Mouse (Mus musculus): ENCODE data around the gene Kmt2b. TPM values are rescaled to one million over a fixed set of nuclear protein-coding genes. Genes with fewer than 3 reads are reported as not detected.

Gene Kmt2b
- polyA plus RNA-seq, 1 experiment from 2014 or later, result 10.8 TPM

DNA sequence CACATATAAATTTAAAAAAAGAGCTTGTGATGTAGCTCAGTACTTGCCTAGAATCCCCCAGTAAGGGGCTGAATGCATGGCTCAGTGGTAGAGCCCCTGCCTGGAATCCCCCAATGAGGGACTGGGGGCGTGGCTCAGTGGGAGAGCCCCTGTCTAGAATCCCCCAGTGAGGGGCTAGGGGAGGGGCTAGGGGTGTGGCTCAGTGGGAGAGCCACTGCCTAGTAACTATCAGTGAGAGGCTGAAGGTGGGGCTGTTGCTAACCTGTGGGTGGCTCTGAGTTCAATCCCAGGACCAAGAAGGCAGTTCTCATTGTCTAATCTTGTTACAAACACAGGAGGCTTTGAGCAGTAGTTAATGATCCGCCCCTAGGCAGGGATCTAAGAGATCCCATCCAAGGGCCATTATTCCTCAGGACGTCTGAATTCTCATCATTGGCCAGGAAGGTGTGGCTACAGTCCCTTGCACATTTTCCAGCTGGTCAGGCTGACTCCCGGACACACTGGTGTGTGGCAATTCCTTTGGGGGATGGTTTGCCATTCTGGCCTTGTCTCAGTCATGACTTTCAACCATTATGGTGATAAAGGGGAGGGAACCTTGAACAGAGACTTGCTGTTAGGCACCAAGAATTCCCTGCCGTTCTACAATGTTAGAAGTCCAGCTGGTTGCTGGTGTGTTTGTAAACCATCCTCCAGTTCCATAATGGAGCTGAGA is 26.7 kb upstream of the Kmt2b start:
- 57% methylated on average over 5 of the region's 5 CpGs for WGBS
- Histone ChIP-seq H3K9ac (no peak overlapping the region), H3K27me3 (no peaks in the 10 kb centered on the region), H3K4me1 (no peaks in the 10 kb centered on the region), H3K36me3 (peaks cover 48% of the 10 kb centered on the region), H3K9me3 (replicated peaks) (no peaks in the 10 kb centered on the region), H3K4me2 (replicated peaks) (no peak overlapping the region), H3K27ac (replicated peaks) (no peak overlapping the region), H3K4me3 (replicated peaks) (no peak overlapping the region)
- ATAC-seq (ENCODE audit: insufficient number of reproducible peaks, low FRiP score, low TSS enrichment, low read depth), result no peak

DNA sequence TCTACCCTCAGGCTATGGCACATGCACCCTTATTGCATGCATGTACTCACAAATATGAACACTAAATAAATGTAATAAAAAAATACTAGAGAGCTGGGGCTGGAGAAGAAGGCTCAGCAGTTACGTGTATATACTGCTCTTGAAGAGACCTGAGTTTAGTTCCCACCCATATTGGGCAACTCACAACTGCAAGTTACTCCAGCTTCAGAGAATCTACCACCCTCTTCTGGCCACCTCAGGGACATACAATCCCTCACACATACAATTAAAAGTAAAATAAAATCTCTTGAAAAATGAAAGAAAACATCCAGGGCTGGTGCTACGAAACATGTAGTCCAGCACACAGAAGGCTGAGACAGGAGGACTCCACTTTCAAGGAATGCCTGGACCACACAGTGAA is 25.9 kb upstream of the Kmt2b start:
- Histone ChIP-seq H3K9ac (no peak overlapping the region), H3K27ac (replicated peaks) (no peak overlapping the region), H3K9me3 (replicated peaks) (no peaks in the 10 kb centered on the region), H3K4me3 (replicated peaks) (no peak overlapping the region), H3K36me3 (peaks cover 45% of the 10 kb centered on the region), H3K4me2 (replicated peaks) (no peak overlapping the region), H3K27me3 (no peaks in the 10 kb centered on the region), H3K4me1 (no peaks in the 10 kb centered on the region)
- WGBS, result 68% methylated on average over 2 of the region's 2 CpGs
- no peak for ATAC-seq (ENCODE audit: insufficient number of reproducible peaks, low FRiP score, low TSS enrichment, low read depth)

DNA sequence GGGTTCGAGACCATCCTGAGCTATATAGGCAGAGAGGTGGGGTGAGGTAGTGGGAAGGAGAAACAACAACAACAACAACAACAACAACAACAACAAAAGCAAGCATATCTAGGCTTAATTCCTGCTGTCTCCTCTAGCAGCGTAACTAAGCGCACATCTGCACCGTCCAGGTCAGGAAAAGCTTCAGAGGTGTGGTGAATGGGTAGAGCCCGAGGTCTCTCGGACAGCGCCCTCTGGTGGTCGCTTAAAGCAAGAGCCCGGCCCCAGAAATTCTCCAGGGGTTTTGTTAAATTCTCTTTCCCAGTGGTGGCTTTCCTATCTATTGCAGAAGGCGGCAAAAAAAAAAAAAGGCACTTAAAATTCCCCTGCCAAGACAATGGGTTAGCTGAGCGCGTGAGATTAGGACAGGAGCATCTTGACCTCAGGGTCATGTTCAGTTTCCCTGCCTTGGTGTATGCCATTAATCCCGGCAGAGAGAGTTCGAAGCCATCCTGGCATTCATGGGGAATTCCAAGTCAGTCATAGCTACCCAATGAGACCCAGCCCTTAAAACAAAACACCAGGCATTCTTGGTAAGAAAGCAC is 25.1 kb upstream of the Kmt2b start:
- WGBS, result 25% methylated on average over 14 of the region's 14 CpGs
- H3K36me3 ChIP-seq, result peaks cover 37% of the 10 kb centered on the region
- no peaks in the 10 kb centered on the region for H3K4me1 ChIP-seq
- no peak overlapping the region for H3K4me2 ChIP-seq (replicated peaks)
- H3K4me3 ChIP-seq (replicated peaks), result no peak overlapping the region
- H3K9me3 ChIP-seq (replicated peaks), result no peaks in the 10 kb centered on the region
- no peak; the same call in 1 of the 2 replicates for ATAC-seq (ENCODE audit: insufficient number of reproducible peaks, low FRiP score, low TSS enrichment, low read depth)
- H3K9ac ChIP-seq, result no peak overlapping the region
- H3K27me3 ChIP-seq, result no peaks in the 10 kb centered on the region
- no peak overlapping the region for H3K27ac ChIP-seq (replicated peaks)

- H3K36me3 ChIP-seq, result peaks cover 29% of the 10 kb centered on the region
- no peak within 1 kb of the TSS for H3K9ac ChIP-seq
- no peak within 1 kb of the TSS for H3K4me3 ChIP-seq (replicated peaks)
- no peak within 1 kb of the TSS for H3K4me2 ChIP-seq (replicated peaks)
- H3K4me1 ChIP-seq, result peaks cover 6% of the 10 kb centered on the region; the same call in 1 of the 2 replicates
- no peak within 1 kb of the TSS for H3K27ac ChIP-seq (replicated peaks)
- 65% methylated on average over 8 of the region's 8 CpGs for WGBS
- no peaks in the 10 kb centered on the region for H3K9me3 ChIP-seq (replicated peaks)
- H3K27me3 ChIP-seq, result no peaks in the 10 kb centered on the region
- no peak for ATAC-seq (ENCODE audit: insufficient number of reproducible peaks, low FRiP score, low TSS enrichment, low read depth)
Observed at GRCm38 (mm10) chr7:30612654-30613402, 24.3 kb upstream of the Kmt2b start, which contains the start of gene Upk1a. Gene Upk1a (minus strand): TSS chr7:30612847.

DNA sequence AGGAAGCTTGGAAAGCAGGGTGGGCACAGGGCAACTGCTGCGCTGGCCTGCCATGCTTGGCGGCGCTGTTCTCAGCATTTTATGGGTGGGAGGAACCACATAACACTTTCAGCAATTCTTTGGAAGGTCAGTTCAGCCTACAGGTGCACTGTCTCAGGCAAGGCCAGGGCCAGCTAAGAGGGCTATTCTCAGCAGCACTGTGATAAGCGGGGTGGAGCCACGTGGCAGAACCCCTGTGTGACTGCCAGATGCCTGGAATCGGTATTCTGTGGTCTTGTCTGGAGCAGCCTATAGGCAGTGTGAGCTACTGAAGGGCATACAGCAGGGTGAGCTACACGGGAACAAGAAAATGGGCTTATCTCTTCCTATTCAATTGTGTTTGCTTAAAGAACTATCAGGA is 21.5 kb upstream of the Kmt2b start:
- ATAC-seq (ENCODE audit: insufficient number of reproducible peaks, low FRiP score, low TSS enrichment, low read depth), result no peak
- Histone ChIP-seq H3K4me3 (replicated peaks) (no peak overlapping the region), H3K9ac (no peak overlapping the region), H3K4me1 (peaks cover 7% of the 10 kb centered on the region; the same call in 1 of the 2 replicates), H3K27me3 (no peaks in the 10 kb centered on the region), H3K27ac (replicated peaks) (no peak overlapping the region), H3K4me2 (replicated peaks) (no peak overlapping the region), H3K9me3 (replicated peaks) (no peaks in the 10 kb centered on the region), H3K36me3 (0 out of 2 replicates have a peak, but pooled peaks cover 1% of the 10 kb centered on the region)
- 55% methylated on average over 7 of the region's 7 CpGs for WGBS

- Histone ChIP-seq H3K27ac (replicated peaks) (no peak overlapping the region), H3K4me3 (replicated peaks) (no peak overlapping the region), H3K4me1 (peaks cover 7% of the 10 kb centered on the region; the same call in 1 of the 2 replicates), H3K36me3 (no peaks in the 10 kb centered on the region), H3K9me3 (replicated peaks) (no peaks in the 10 kb centered on the region), H3K27me3 (no peaks in the 10 kb centered on the region), H3K9ac (no peak overlapping the region), H3K4me2 (replicated peaks) (no peak overlapping the region)
- ATAC-seq (ENCODE audit: insufficient number of reproducible peaks, low FRiP score, low TSS enrichment, low read depth), result no peak
- WGBS, result 48% methylated on average over 16 of the region's 16 CpGs
Observed at GRCm38 (mm10) chr7:30608476-30608875, 19.9 kb upstream of the Kmt2b start.

- Histone ChIP-seq H3K9me3 (replicated peaks) (no peaks in the 10 kb centered on the region), H3K36me3 (no peaks in the 10 kb centered on the region), H3K4me3 (replicated peaks) (no peak overlapping the region), H3K9ac (no peak overlapping the region), H3K27ac (replicated peaks) (no peak overlapping the region), H3K27me3 (no peaks in the 10 kb centered on the region), H3K4me2 (replicated peaks) (no peak overlapping the region; the same call in 1 of the 2 replicates), H3K4me1 (peaks cover 7% of the 10 kb centered on the region; the same call in 1 of the 2 replicates)
- ATAC-seq (ENCODE audit: insufficient number of reproducible peaks, low FRiP score, low TSS enrichment, low read depth), result no peak
- WGBS, result 25% methylated on average over 8 of the region's 8 CpGs
Observed at GRCm38 (mm10) chr7:30607706-30608309, 19.3 kb upstream of the Kmt2b start.

GRCm38 (mm10) chr7:30604944-30605343 is 16.4 kb upstream of the Kmt2b start:
- no peak for ATAC-seq (ENCODE audit: insufficient number of reproducible peaks, low FRiP score, low TSS enrichment, low read depth)
- Histone ChIP-seq H3K27me3 (no peaks in the 10 kb centered on the region), H3K9ac (no peak overlapping the region), H3K27ac (replicated peaks) (no peak overlapping the region), H3K4me3 (replicated peaks) (no peak overlapping the region), H3K9me3 (replicated peaks) (no peaks in the 10 kb centered on the region), H3K4me1 (peaks cover 7% of the 10 kb centered on the region; the same call in 1 of the 2 replicates), H3K4me2 (replicated peaks) (no peak overlapping the region), H3K36me3 (no peaks in the 10 kb centered on the region)
- WGBS, result 84% methylated on average over 8 of the region's 8 CpGs

DNA sequence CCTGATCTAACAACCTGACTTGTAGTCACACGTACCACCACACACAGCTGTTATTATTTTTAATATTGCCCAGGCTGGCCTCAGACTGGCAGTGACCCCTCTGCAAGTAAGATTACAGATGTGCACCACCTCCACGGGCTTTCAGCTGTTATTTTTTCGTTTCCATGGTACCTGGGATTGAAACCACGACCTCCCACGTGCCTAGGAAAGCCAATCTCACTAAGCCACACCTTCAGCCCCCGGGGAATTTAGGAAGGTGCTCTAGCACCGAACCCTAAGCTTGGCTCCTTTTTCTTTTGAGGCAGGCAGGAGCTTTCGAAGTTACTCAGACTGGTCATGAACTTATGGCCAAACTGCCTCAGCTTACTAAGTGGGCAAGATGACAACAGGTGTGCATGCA is 15.9 kb upstream of the Kmt2b start:
- WGBS, result 42% methylated on average over 8 of the region's 8 CpGs
- H3K9me3 ChIP-seq (replicated peaks), result no peaks in the 10 kb centered on the region
- no peaks in the 10 kb centered on the region for H3K27me3 ChIP-seq
- ATAC-seq (ENCODE audit: insufficient number of reproducible peaks, low FRiP score, low TSS enrichment, low read depth), result no peak
- no peak overlapping the region for H3K9ac ChIP-seq
- no peaks in the 10 kb centered on the region for H3K36me3 ChIP-seq
- peaks cover 10% of the 10 kb centered on the region; the same call in 1 of the 2 replicates for H3K4me1 ChIP-seq
- H3K27ac ChIP-seq (replicated peaks), result no peak overlapping the region
- H3K4me3 ChIP-seq (replicated peaks), result no peak overlapping the region
- H3K4me2 ChIP-seq (replicated peaks), result no peak overlapping the region

DNA sequence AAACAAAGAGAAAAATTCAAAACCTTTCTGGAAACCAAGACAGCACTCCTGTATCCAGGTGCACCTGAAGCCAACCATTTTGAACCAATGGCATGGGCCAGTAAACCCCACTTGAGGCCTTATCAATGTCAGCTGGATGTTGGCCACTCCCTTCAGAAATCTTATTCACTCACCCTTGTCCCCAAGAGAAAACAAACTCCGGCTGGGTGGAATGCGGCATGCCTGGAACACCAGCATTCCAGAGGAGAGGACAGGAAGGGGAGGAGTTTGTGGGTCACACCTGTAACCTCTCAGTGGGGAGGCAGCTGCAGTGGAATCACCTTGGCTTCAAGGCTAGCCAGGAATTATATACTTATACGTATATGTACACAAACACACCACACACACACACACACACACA is 14.1 kb upstream of the Kmt2b start:
- H3K9ac ChIP-seq, result no peak overlapping the region
- no peaks in the 10 kb centered on the region for H3K9me3 ChIP-seq (replicated peaks)
- H3K27ac ChIP-seq (replicated peaks), result 0 out of 2 replicates have a peak overlapping the region, but pooled peaks have one; percentile 44
- no peak overlapping the region for H3K4me3 ChIP-seq (replicated peaks)
- no peaks in the 10 kb centered on the region for H3K27me3 ChIP-seq
- peaks cover 3% of the 10 kb centered on the region; the same call in 1 of the 2 replicates for H3K4me1 ChIP-seq
- no peak overlapping the region for H3K4me2 ChIP-seq (replicated peaks)
- no peaks in the 10 kb centered on the region for H3K36me3 ChIP-seq
- ATAC-seq (ENCODE audit: insufficient number of reproducible peaks, low FRiP score, low TSS enrichment, low read depth), result no peak
- 13% methylated on average over 3 of the region's 3 CpGs for WGBS

DNA sequence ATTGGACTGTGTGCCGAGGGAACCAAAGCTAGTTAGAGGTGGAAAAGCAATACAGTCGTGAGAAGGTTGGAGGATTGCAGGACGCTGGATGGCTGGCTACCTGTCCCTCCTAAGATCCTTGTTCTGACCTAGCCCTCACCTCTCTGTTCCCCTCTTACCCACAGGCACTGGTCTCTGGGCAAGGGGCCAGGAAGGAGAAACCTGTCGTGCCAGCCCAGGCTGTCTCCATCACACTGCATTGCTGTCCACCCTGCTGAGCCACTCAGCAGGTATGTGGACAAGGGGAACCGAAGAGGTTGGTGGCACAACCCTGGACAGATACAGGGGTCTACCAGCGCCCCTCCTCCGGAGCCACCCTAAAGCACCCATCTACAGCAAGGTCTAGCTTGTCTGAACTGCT is 12.1 kb upstream of the Kmt2b start:
- no peaks in the 10 kb centered on the region for H3K36me3 ChIP-seq
- H3K9ac ChIP-seq, result no peak overlapping the region
- H3K4me3 ChIP-seq (replicated peaks), result no peak overlapping the region
- peaks cover 3% of the 10 kb centered on the region; the same call in 1 of the 2 replicates for H3K4me1 ChIP-seq
- ATAC-seq (ENCODE audit: insufficient number of reproducible peaks, low FRiP score, low TSS enrichment, low read depth), result no peak
- H3K27me3 ChIP-seq, result no peaks in the 10 kb centered on the region
- H3K27ac ChIP-seq (replicated peaks), result peak overlapping the region; percentile 24; the same call in 1 of the 2 replicates
- H3K9me3 ChIP-seq (replicated peaks), result no peaks in the 10 kb centered on the region
- H3K4me2 ChIP-seq (replicated peaks), result no peak overlapping the region
- 63% methylated on average over 7 of the region's 7 CpGs for WGBS

Measured in embryonic facial prominence, embryonic 15.5 days (tissue).